In the genomic region with DNA sequence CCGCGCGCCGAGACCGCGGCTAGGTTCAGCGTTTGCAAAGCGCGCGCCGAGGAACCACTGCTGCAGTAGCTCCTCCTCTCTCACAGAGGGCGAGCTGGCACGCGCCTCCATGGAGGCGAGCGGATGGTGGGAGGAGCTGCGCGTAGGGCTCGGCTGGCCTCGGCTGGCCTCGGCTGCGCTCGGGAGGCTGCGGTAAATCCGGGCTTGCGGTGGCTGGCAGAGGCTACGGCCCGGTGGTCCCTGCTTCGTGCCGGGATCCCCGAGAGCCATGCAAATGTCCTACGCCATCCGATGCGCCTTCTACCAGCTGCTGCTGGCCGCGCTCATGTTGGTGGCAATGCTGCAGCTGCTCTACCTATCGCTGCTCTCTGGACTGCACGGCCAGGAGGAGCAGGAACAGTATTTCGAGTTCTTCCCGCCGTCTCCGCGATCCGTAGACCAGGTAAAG, we compare ENCODE assay signal across 8 mouse cellular contexts. TPM values are rescaled to one million over a fixed set of nuclear protein-coding genes. Genes with fewer than 3 reads are reported as not detected.
A peak's percentile ranks its signal among the peaks of the same experiment; 100 is the strongest.
DNase-seq lines count a peak whose midpoint lies in the region; ATAC-seq and TF ChIP-seq lines count a peak whose summit lies in the region.

A gene (plus strand): TSS at position 118 of the 448 bp plus-strand sequence.
A gene (plus strand): TSS at position 183 of the 448 bp plus-strand sequence.

- DNase-seq in CH12.LX (ENCODE audit: extremely low read depth): peak; percentile 84
- peak; percentile 55 for DNase-seq in c-Kit-negative CD71-positive TER-119-positive erythroid progenitor cells, embryonic 14.5 days (ENCODE audit: low read depth, low spot score)
- peak; percentile 91 for DNase-seq in forebrain, embryonic 10.5 days (ENCODE audit: extremely low spot score, low spot score)
- DNase-seq in kidney, postnatal 36 days: peak; percentile 90 to 94
- peak; percentile 88 for DNase-seq in liver, postnatal 0 days
- peak; percentile 92 for DNase-seq in testis, postnatal 10 days (ENCODE audit: low spot score)

- H3K27ac ChIP-seq in CH12.LX (ENCODE audit: insufficient read depth, low read depth): no peak within 1 kb of the TSS
- H3K27ac ChIP-seq in forebrain, embryonic 10.5 days: peak within 1 kb of the TSS; percentile 94
- peak within 1 kb of the TSS; percentile 61 for H3K27ac ChIP-seq in heart, embryonic 16.5 days (ENCODE audit: low read length)
- no peak within 1 kb of the TSS for H3K27ac ChIP-seq in liver, postnatal 0 days (ENCODE audit: low read depth)
- H3K27ac ChIP-seq in neural tube, embryonic 13.5 days (replicated peaks): peak within 1 kb of the TSS; percentile 91

- under 1% methylated on average over 44 of the region's 44 CpGs for WGBS in forebrain, embryonic 10.5 days
- under 1% methylated on average over 44 of the region's 44 CpGs for WGBS in heart, embryonic 16.5 days
- under 1% methylated on average over 41 of the region's 44 CpGs for WGBS in liver, postnatal 0 days (ENCODE audit: insufficient replicate concordance)
- WGBS in neural tube, embryonic 13.5 days: under 1% methylated on average over 44 of the region's 44 CpGs

- TF ChIP-seq CTCF in CH12.LX (conservative IDR thresholded peaks at IDR 0.05 in 1 of 2, IDR thresholded peaks at IDR 0.05 in 1 of 2; ENCODE audit: low read depth in 2 of 2, low read length in 2 of 2): peak in 1 of 2 experiments; percentile 52; a peak in 2 of 4 replicates
- TF ChIP-seq CTCF in liver, postnatal 0 days (IDR thresholded peaks at IDR 0.05; ENCODE audit: low read depth): peak; percentile 64

- no peaks in the 10 kb centered on the region for H3K9me3 ChIP-seq in CH12.LX (replicated peaks; ENCODE audit: low read length)
- H3K9me3 ChIP-seq in forebrain, embryonic 10.5 days: no peaks in the 10 kb centered on the region
- H3K9me3 ChIP-seq in heart, embryonic 16.5 days (replicated peaks; ENCODE audit: control insufficient read depth, low read length): no peaks in the 10 kb centered on the region
- no peaks in the 10 kb centered on the region for H3K9me3 ChIP-seq in liver, postnatal 0 days (ENCODE audit: low read length)
- no peaks in the 10 kb centered on the region for H3K9me3 ChIP-seq in neural tube, embryonic 13.5 days

- peaks cover 3 to 11% of the 10 kb centered on the region in 2 experiments for H3K36me3 ChIP-seq in CH12.LX (replicated peaks in 1 of 2; ENCODE audit: control insufficient read depth in 1 of 2, insufficient read depth in 1 of 2, low read length in 1 of 2)
- peaks cover 12% of the 10 kb centered on the region for H3K36me3 ChIP-seq in forebrain, embryonic 10.5 days (replicated peaks)
- H3K36me3 ChIP-seq in heart, embryonic 16.5 days (ENCODE audit: control insufficient read depth, insufficient read depth): no peaks in the 10 kb centered on the region
- H3K36me3 ChIP-seq in liver, postnatal 0 days (replicated peaks; ENCODE audit: insufficient read depth, low read length): no peaks in the 10 kb centered on the region
- peaks cover 12% of the 10 kb centered on the region for H3K36me3 ChIP-seq in neural tube, embryonic 13.5 days

- H3K79me2 ChIP-seq in CH12.LX (replicated peaks; ENCODE audit: control insufficient read depth, extremely low read depth, insufficient read depth, poor library complexity, severe bottlenecking): peaks cover 11% of the 10 kb centered on the region

- peak within 1 kb of the TSS; percentile 82 for H3K4me2 ChIP-seq in CH12.LX (ENCODE audit: insufficient read depth, low read depth, poor library complexity, severe bottlenecking)
- peak within 1 kb of the TSS; percentile 81 for H3K4me2 ChIP-seq in heart, embryonic 16.5 days (ENCODE audit: low read depth, low read length)
- peak within 1 kb of the TSS; percentile 100 for H3K4me2 ChIP-seq in liver, postnatal 0 days (ENCODE audit: low read depth, low read length)
- H3K4me2 ChIP-seq in neural tube, embryonic 13.5 days: peak within 1 kb of the TSS; percentile 89

- peaks cover 12 to 40% of the 10 kb centered on the region in 2 experiments for H3K4me1 ChIP-seq in CH12.LX (ENCODE audit: control insufficient read depth in 1 of 2, insufficient read depth in 2 of 2)
- peaks cover 57% of the 10 kb centered on the region for H3K4me1 ChIP-seq in forebrain, embryonic 10.5 days
- H3K4me1 ChIP-seq in heart, embryonic 16.5 days (ENCODE audit: control insufficient read depth, insufficient read depth, low read length): peaks cover 22% of the 10 kb centered on the region
- H3K4me1 ChIP-seq in liver, postnatal 0 days (ENCODE audit: insufficient read depth): peaks cover 23% of the 10 kb centered on the region
- H3K4me1 ChIP-seq in neural tube, embryonic 13.5 days (replicated peaks): peaks cover 41% of the 10 kb centered on the region

- in situ Hi-C loops in CH12.LX (cut with MboI; ENCODE audit: low pct_ligation_motif_present, low pct_unique_long_range_greater_than_20kb, low sequenced_read_pairs): no loop called here

- ATAC-seq in heart, embryonic 16.5 days (replicated peaks; ENCODE audit: extremely low read depth, insufficient read depth, low FRiP score): peak; percentile 91
- ATAC-seq in liver, postnatal 0 days: peak; percentile 81
- peak; percentile 90 for ATAC-seq in neural tube, embryonic 13.5 days (ENCODE audit: low read depth)

- peaks cover 7% of the 10 kb centered on the region for H3K27me3 ChIP-seq in CH12.LX (replicated peaks)
- peaks cover 11% of the 10 kb centered on the region for H3K27me3 ChIP-seq in forebrain, embryonic 10.5 days (ENCODE audit: poor library complexity, severe bottlenecking)
- H3K27me3 ChIP-seq in heart, embryonic 16.5 days (ENCODE audit: control insufficient read depth, insufficient read depth, low read length): no peaks in the 10 kb centered on the region
- H3K27me3 ChIP-seq in liver, postnatal 0 days (ENCODE audit: insufficient read depth, low read length): 0 out of 2 replicates have a peak, but pooled peaks cover 4% of the 10 kb centered on the region
- no peaks in the 10 kb centered on the region for H3K27me3 ChIP-seq in neural tube, embryonic 13.5 days

- dilution Hi-C loops in CH12.LX (cut with MboI; ENCODE audit: extremely low pct_ligation_motif_present, extremely low pct_unique_long_range_greater_than_20kb, low sequenced_read_pairs): no loop called here

- no peak for TF ChIP-seq EP300 in CH12.LX (IDR thresholded peaks at IDR 0.05; ENCODE audit: low read length)
- no peak for TF ChIP-seq EP300 in liver, postnatal 0 days (IDR thresholded peaks at IDR 0.05; ENCODE audit: low read depth)

- peak within 1 kb of the TSS; percentile 69 to 86 (median 79) for H3K4me3 ChIP-seq in CH12.LX (replicated peaks in 1 of 3; ENCODE audit: low read depth in 2 of 3, low read length in 2 of 3, poor library complexity in 1 of 3)
- H3K4me3 ChIP-seq in forebrain, embryonic 10.5 days: peak within 1 kb of the TSS; percentile 92
- peak within 1 kb of the TSS; percentile 76 for H3K4me3 ChIP-seq in heart, embryonic 16.5 days (ENCODE audit: low read length)
- H3K4me3 ChIP-seq in liver, postnatal 0 days (ENCODE audit: low read depth, low read length): peak within 1 kb of the TSS; percentile 70
- peak within 1 kb of the TSS; percentile 89 for H3K4me3 ChIP-seq in neural tube, embryonic 13.5 days

- no peak for TF ChIP-seq RAD21 in CH12.LX (IDR thresholded peaks at IDR 0.05; ENCODE audit: low read depth, low read length)

- peak within 1 kb of the TSS; percentile 62 for H3K9ac ChIP-seq in CH12.LX (ENCODE audit: insufficient read depth, low read depth)
- H3K9ac ChIP-seq in heart, embryonic 16.5 days (ENCODE audit: low read length): peak within 1 kb of the TSS; percentile 88
- H3K9ac ChIP-seq in liver, postnatal 0 days (replicated peaks): peak within 1 kb of the TSS; percentile 80
- peak within 1 kb of the TSS; percentile 97 for H3K9ac ChIP-seq in neural tube, embryonic 13.5 days

- TF ChIP-seq POLR2A in CH12.LX (IDR thresholded peaks at IDR 0.05; ENCODE audit: low read depth, low read length): peak; percentile 79

TF ChIP-seq in CH12.LX, 34 proteins besides CTCF, POLR2A, EP300 and RAD21 (continues in another document):
- TF ChIP-seq TCF12 (IDR thresholded peaks at IDR 0.05; ENCODE audit: low read depth, low read length) (peak; percentile 58; the same call in 1 of the 2 replicates), BHLHE40 (IDR thresholded peaks at IDR 0.05; ENCODE audit: low read depth, low read length) (peak; percentile 47; the same call in 1 of the 2 replicates), CHD2 (IDR thresholded peaks at IDR 0.05; ENCODE audit: low read length) (no peak), GABPA (IDR thresholded peaks at IDR 0.05; ENCODE audit: insufficient replicate concordance, low read depth, low read length) (no peak), JUN (IDR thresholded peaks at IDR 0.05; ENCODE audit: insufficient read depth, low read depth, low read length) (no peak), NRF1 (IDR thresholded peaks at IDR 0.05; ENCODE audit: low read depth, low read length) (peak; percentile 54), ZMIZ1 (IDR thresholded peaks at IDR 0.05; ENCODE audit: low read depth, low read length) (peak; percentile 77), MAFK (IDR thresholded peaks at IDR 0.05; ENCODE audit: insufficient replicate concordance, low read length) (no peak), RCOR1 (conservative IDR thresholded peaks at IDR 0.05; ENCODE audit: low read depth, low read length) (no peak), SIN3A (IDR thresholded peaks at IDR 0.05; ENCODE audit: low read length) (peak; percentile 69; the same call in 1 of the 2 replicates), NELFE (IDR thresholded peaks at IDR 0.05; ENCODE audit: low read depth, low read length) (peak; percentile 65; the same call in 1 of the 2 replicates), E2F4 (IDR thresholded peaks at IDR 0.05; ENCODE audit: insufficient replicate concordance, low read depth, low read length) (no peak)

RNA-seq across cellular contexts. Expression of the first gene that starts in this region (rescaled TPM):
- total RNA-seq in CH12.LX (2012; rRNA removed): 9.8 and 12.1 TPM in 2 replicates
- total RNA-seq in CH12.LX (2014; rRNA removed): 6.9 and 7.7 TPM in 2 replicates
- 5.2 and 5.6 TPM in 2 replicates for polyA plus RNA-seq in CH12.LX (2012; ENCODE audit: insufficient read length, low read depth)
- 36.2 and 38.4 TPM in 2 replicates for polyA plus RNA-seq in forebrain, embryonic 10.5 days (2016; fragmentation: Nextera tagmentation; extraction: Ambion mirVana)
- polyA plus RNA-seq in heart, embryonic 16.5 days (2015; fragmentation: Nextera tagmentation; extraction: Ambion mirVana): 43.4 and 43.5 TPM in 2 replicates
- polyA plus RNA-seq in liver, postnatal 0 days (2015; fragmentation: Nextera tagmentation; extraction: Ambion mirVana): 11.7 and 12.4 TPM in 2 replicates
- polyA plus RNA-seq in neural tube, embryonic 13.5 days (2015; fragmentation: Nextera tagmentation; extraction: Ambion mirVana): 61.1 and 64.5 TPM in 2 replicates

RNA-seq across cellular contexts. Expression of the second gene that starts in this region (rescaled TPM):
- total RNA-seq in CH12.LX (2012; rRNA removed) (1.3 and 2.1 TPM in 2 replicates), CH12.LX (2014; rRNA removed) (0.15 and 0.22 TPM in 2 replicates)
- polyA plus RNA-seq in CH12.LX (2012; ENCODE audit: insufficient read length, low read depth): 0.29 TPM in 1 of 2 replicates, not detected in the other
- 2.8 and 3.6 TPM in 2 replicates for polyA plus RNA-seq in forebrain, embryonic 10.5 days (2016; fragmentation: Nextera tagmentation; extraction: Ambion mirVana)
- 2.6 and 2.7 TPM in 2 replicates for polyA plus RNA-seq in heart, embryonic 16.5 days (2015; fragmentation: Nextera tagmentation; extraction: Ambion mirVana)
- 0.19 and 0.31 TPM in 2 replicates for polyA plus RNA-seq in liver, postnatal 0 days (2015; fragmentation: Nextera tagmentation; extraction: Ambion mirVana)
- polyA plus RNA-seq in neural tube, embryonic 13.5 days (2015; fragmentation: Nextera tagmentation; extraction: Ambion mirVana): 3.1 and 5.1 TPM in 2 replicates

Comparison
In these comparisons a context has a peak if more than half of its experiments do, and no peak if none do; other contexts are left out.
1. H3K27ac ChIP-seq: peak in forebrain, embryonic 10.5 days (single experiment), heart, embryonic 16.5 days (single experiment) and neural tube, embryonic 13.5 days (single experiment); none in CH12.LX (single experiment) and liver, postnatal 0 days (single experiment).
2. Peak in every context shown above with its lines, with median percentiles within 50 percentile points of each other: DNase-seq, H3K4me2 ChIP-seq, H3K4me3 ChIP-seq, H3K9ac ChIP-seq and ATAC-seq.